Mouse (Mus musculus): ENCODE measurements around the gene Slc16a13.

GRCm38 (mm10) chr11:70189319-70190134 is 31.3 kb downstream of the Slc16a13 start:
- no peak for TF ChIP-seq ZNF384 (IDR thresholded peaks at IDR 0.05; ENCODE audit: low read depth, low read length)
- TF ChIP-seq HCFC1 (IDR thresholded peaks at IDR 0.05; ENCODE audit: borderline replicate concordance, insufficient read depth, low read length), result no peak
- TF ChIP-seq CHD2 (IDR thresholded peaks at IDR 0.05; ENCODE audit: low read depth, low read length), result no peak
